10 mouse cellular contexts compared by ENCODE assay signal in the genomic region with DNA sequence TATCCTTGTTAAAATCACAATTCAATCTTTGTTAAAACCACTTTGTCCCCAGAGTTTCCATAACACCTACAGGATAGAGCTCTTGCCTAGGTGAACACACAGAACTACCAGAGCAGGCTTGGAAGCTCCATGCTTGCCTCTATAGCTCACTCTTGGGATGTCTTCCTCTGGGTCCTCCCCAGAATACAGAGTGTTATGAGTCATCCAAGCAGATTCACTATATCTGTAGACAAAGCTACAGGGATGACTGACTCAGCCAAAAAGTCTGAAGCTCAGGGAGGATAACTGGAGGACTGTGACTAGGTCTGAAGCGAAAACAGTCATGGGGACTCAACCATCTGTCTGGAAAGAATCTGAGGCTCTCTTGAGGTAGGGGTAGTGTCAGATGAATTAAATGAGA.
"Had no signal": no experiment of that assay in that cellular context is flagged by ENCODE, and none has a peak within 500 bp of the region (broad histone marks: within the 10 kb centered on the region; RNA-seq: fewer than 3 reads in every experiment).

No protein-coding gene starts in this region.

- ATAC-seq: midbrain, embryonic 15.5 days had no signal

- DNase-seq: kidney, postnatal 36 days; layer of hippocampus, postnatal 36 days; liver, embryonic 13.5 days; lung, adult 2 months; lung, postnatal 14 days; lung, postnatal 4 days; right cerebral cortex, postnatal 25 days; thymus, adult 18-20 months; thymus, postnatal 36 days had no signal
